Mouse (Mus musculus) mature B cell (primary cell): Measurements from ENCODE around the gene Rictor.
"Not testable (repeated sequence)": the region's sequence is repeated elsewhere in the genome, so short reads cannot be mapped to it uniquely, and the experiment has no call there.

Experiments
- in situ Hi-C: fragments of 300-500 bp; cut with MboI; formaldehyde crosslinking; loops from 2 replicates; pipeline ENCODE4 v1.14.3; 2019

Gene Rictor

DNA sequence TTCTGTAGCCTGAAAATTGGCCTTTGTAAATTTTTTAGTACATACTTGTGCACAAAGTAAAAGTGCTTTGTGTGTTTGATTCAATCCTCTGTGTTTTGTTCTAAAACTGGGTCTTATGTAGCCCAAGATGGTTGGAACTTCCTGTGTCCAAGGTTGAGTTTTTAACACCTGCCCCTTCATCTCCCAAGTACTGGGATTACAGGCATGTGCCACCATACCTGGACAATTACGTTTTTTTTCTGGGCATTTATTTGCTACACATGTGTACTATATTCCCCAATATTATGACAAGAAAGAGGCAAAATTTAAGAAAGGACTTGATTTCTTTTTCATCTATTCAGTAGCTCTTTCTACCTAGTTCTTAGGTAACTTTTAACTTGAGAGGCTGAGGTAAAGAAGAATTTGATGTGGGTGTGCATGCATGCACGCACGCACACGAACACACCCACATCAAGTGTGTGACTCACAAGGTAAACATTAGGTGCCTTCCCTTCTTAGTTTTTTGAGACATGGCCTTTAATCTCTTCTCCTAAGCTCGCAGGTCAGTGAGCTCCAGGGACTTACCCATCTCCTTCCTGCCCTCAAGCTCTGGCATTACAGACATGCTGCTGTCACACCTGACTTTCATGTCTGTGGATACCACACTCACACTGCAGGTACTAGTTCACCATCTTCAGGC, 18.1 kb downstream of the Rictor start:
- in situ Hi-C loops, result no loop called here

DNA sequence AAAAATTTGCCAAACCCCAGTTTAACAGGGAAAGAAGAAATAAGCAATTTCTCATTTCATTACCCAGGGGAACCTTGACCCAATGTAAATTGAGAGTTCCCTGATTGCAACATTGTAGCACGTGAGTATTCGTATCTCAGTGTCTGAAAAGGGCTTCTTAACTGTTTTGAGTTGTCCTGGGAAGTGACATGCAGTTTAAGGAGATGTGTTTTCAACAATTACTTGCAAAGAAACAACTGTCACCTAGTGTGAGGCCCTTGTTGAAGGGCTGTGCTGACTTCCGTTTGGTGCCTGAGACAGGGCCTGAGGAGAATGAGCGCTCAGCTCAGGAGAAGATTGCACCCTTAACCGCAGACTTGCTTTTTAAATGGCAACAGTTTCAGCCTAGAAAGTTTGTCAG, 24.9 kb downstream of the Rictor start:
- in situ Hi-C loops, result no loop called here

DNA sequence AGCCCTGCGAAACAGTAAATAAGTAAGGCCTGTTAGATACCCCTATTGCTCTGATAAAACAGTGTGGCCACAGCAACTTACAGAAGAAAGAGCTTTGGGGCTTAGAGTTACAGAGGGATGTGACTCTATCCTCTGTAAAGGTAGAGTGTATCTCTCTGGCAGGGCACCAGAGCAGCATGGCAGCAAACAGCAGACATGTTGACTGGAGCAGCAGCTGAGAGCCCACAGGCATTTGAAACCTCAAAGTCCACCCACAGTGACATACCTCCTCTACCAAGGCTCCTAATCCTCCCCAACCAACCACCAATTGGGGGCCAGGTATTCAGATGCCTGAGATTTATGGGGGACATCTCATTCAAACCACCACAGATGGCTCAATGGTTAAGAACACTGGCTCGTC, 31.0 kb downstream of the Rictor start:
- in situ Hi-C loops, result no loop called here

GRCm38 (mm10) chr15:6742337-6743025, 34.3 kb downstream of the Rictor start:
- in situ Hi-C loops, result no loop called here

DNA sequence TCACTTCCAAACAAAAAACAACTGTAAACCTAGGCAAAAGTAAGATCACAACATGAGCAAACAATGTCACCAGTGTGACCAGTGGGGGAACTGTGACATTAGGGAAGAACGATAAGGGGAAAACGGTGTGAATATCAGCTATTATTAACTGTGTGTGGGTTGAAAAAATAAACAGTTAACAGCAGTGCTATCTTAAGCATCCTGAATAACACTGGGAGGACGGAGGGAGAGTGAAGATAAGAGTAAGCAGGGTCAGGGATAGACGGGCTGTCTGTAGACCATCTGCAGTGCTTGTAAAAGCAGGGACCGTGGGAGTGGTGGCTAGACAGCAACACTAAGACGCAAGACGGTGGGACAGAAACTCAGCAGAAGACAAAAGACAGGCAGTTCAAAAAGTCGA, 35.5 kb downstream of the Rictor start:
- in situ Hi-C loops, result no loop called here

DNA sequence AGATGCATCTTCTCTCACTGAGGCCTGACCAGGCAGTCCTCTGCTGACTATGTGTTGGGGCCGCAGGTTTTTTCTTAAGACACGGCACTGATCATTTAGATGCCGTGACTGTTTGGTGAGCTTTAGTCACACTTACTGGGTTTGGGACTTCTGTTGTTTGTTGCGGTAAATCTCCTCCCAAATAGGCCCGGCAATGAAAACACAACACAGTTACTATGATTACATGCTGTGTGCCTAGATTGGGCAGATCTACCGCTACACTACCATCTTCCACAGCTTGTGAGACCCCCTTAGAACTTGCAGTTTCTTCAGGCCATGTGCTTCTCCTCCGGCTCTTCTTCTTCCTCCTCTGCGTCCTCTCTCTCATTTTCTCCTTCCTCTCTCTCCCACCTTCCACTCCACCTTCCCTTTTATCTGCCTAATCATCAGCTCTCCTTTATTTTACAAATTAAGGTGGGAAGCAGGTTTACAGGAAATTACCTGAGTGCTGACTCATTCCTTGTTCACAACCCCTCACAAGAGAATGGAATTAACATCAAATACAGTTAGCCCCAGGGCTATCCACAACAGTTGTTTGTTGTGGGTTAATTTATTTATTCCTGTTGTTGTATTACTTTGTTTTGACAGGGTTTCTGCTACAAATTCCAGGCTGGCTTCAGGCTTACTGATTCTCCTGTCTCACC, 38.3 kb downstream of the Rictor start:
- in situ Hi-C loops, result not testable (repeated sequence)

GRCm38 (mm10) chr15:6747001-6747400, 38.8 kb downstream of the Rictor start:
- in situ Hi-C loops, result no loop called here

GRCm38 (mm10) chr15:6754400-6754799, 46.2 kb downstream of the Rictor start:
- in situ Hi-C loops, result no loop called here

DNA sequence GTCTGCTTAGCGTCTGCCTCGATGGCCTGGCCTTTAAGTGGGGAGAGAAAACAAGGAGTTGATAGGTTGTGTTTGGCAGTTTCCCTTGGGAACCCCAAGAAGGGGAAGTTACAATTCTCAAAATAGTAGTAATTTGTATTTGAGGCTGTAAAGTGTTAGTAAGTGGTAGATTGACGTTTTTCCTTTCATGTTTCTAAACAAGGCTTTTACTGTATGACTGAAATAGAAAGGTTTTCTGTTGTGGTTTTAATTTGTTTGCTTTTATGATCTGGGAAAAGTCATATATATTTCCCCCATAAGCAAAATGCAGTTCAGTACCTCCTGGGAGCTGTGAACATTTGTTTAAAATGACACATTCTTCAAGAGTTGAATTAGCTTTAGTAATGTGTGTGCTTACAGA, 64.1 kb downstream of the Rictor start:
- in situ Hi-C loops, result no loop called here

GRCm38 (mm10) chr15:6786212-6786611, 78.0 kb downstream of the Rictor start:
- in situ Hi-C loops, result no loop called here

DNA sequence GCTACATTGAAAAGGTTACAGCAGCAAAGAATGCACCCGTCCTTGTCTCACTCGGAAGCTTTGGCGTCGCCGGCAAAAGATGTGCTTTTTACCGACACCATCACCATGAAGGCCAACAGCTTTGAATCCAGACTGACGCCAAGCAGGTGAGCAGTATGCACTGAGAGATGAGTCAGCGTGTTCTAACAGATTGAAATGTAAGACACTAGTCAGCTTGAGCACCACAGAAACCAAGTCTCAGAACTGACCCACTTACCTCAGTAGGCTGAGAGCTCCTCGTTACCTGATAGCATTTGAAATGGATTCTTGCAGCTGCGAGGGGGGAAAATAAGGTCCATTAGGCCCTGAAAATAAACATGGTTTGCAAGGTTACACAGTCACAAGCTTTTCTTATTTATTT, 79.1 kb downstream of the Rictor start:
- in situ Hi-C loops, result no loop called here

GRCm38 (mm10) chr15:6790011-6790410, 81.8 kb downstream of the Rictor start:
- in situ Hi-C loops, result no loop called here

GRCm38 (mm10) chr15:6791648-6792047, 83.5 kb downstream of the Rictor start:
- in situ Hi-C loops, result no loop called here

DNA sequence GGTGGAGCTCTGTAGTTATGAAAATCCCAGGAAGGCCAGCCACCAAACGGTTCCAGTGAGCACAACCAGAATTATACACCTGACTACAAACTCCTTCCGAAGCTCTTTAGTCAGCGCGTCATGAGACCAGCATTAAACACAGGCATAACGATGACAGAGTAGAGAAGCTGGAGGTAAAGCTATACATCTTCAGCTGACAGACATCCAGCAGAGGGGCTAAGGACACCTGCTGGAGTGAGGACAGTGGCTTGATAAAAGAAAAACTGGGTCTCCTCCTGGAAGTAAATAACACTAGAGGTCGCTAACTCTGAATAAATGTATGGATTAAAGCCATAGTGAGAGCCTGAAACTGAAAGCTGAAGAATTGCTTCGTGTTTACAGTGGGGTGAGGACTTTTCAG, 84.7 kb downstream of the Rictor start:
- in situ Hi-C loops, result no loop called here

DNA sequence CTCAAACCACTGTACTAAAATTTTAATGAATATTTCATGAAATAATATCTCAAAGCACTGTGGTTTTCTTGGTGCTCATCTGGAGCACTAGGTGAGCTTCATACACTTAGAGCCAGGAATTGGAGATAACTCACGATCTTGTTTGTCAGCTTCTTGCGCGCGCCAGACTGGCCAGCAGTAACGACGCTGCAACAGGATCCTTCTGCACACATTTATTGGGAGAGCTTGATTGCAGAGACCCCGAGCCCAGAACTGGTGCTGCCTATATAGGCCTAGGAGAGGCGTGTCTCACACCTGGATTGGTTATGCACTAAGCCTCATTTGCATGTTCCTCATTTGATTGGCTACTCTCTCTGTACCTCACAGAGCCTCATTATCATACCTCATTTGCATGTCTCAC, 93.0 kb downstream of the Rictor start:
- in situ Hi-C loops, result not testable (repeated sequence)

DNA sequence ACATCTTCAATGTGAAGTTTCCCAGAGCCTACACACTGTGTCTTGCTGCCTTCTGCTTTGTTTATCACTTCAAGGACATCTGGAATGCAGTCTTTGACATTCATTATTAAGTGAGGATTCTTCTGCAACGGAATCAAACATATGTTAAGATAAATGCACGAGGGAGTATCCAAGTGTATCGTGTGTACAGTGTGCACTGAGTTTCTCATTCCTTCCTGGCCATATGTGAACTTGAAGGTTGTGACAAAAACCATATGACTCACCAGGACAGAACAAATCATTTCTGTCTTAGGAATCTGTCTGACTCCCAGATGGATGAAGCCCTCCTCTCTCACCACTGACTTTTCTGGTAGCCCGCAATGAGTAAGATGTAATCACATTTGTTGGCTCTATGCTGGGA, 107.6 kb downstream of the Rictor start:
- in situ Hi-C loops, result no loop called here

DNA sequence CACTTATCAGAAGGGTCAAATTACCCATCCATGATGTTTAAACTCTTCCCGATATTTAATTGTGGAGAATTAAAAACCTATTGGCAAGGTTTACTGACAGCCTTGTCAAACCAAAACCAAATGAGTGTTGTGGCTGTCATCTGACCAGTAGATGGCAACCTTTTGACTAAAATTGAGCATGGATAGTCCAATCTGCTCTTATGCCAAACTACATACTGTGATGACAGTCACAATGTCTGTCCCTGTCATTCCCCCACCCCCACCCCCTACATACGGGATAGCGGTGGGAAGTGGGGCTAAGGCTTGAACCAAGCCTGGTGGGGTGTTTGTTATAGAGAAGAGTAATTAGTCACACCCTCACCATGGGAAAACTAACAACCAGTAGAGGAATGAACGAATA, 132.0 kb downstream of the Rictor start:
- in situ Hi-C loops, result no loop called here

DNA sequence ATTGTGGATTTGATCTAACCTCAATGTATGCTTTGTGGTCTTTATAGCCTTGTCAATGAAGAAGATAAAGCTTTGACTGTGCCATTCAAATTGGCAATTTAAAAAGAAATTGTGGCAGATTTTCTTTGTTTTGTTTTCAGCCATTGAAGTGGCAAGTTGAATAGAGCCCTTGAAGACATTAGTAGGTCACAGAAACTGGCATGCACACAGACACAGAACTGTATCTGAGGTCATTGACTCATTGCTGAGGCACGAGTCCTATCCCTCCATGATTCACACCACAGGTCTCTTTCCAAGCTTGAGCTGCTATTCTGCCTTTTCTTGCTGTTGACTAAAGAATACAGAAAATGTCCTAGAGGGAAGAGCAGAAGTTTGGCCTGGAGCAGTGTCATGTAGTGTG, 141.7 kb downstream of the Rictor start:
- in situ Hi-C loops, result no loop called here
